Mouse (Mus musculus): ENCODE data around the gene Dennd1c. TPM values are rescaled to one million over a fixed set of nuclear protein-coding genes. Genes with fewer than 3 reads are reported as not detected.

Dennd1c gene
- total RNA-seq, 1 experiment from 2014 or later = 48.3 TPM

- no peak for ATAC-seq (replicated peaks; ENCODE audit: insufficient number of reproducible peaks, low FRiP score, low TSS enrichment, poor library complexity, severe bottlenecking)
These were observed 21.5 kb upstream of the Dennd1c start for GRCm38 (mm10) chr17:57099629-57100325.

GRCm38 (mm10) chr17:57098321-57098720 lies 20.0 kb upstream of the Dennd1c start:
- ATAC-seq (replicated peaks; ENCODE audit: insufficient number of reproducible peaks, low FRiP score, low TSS enrichment, poor library complexity, severe bottlenecking) = no peak

GRCm38 (mm10) chr17:57096623-57096920 lies 18.3 kb upstream of the Dennd1c start:
- peak; percentile 64 for ATAC-seq (replicated peaks; ENCODE audit: insufficient number of reproducible peaks, low FRiP score, low TSS enrichment, poor library complexity, severe bottlenecking)

- peak; percentile 78 for ATAC-seq (replicated peaks; ENCODE audit: insufficient number of reproducible peaks, low FRiP score, low TSS enrichment, poor library complexity, severe bottlenecking)
These were observed 17.7 kb upstream of the Dennd1c start for GRCm38 (mm10) chr17:57095855-57096622.

- no peak for ATAC-seq (replicated peaks; ENCODE audit: insufficient number of reproducible peaks, low FRiP score, low TSS enrichment, poor library complexity, severe bottlenecking)
These were observed 15.9 kb upstream of the Dennd1c start for GRCm38 (mm10) chr17:57094222-57094621.

- ATAC-seq (replicated peaks; ENCODE audit: insufficient number of reproducible peaks, low FRiP score, low TSS enrichment, poor library complexity, severe bottlenecking) = no peak
These were observed 8.9 kb upstream of the Dennd1c start, which contains the start of gene Tubb4a for GRCm38 (mm10) chr17:57087049-57087832. Gene Tubb4a (minus strand): TSS chr17:57087782.

- no peak for ATAC-seq (replicated peaks; ENCODE audit: insufficient number of reproducible peaks, low FRiP score, low TSS enrichment, poor library complexity, severe bottlenecking)
These were observed 7.8 kb upstream of the Dennd1c start for GRCm38 (mm10) chr17:57085970-57086757.

GRCm38 (mm10) chr17:57082481-57082880 lies 4.2 kb upstream of the Dennd1c start:
- no peak for ATAC-seq (replicated peaks; ENCODE audit: insufficient number of reproducible peaks, low FRiP score, low TSS enrichment, poor library complexity, severe bottlenecking)

- ATAC-seq (replicated peaks; ENCODE audit: insufficient number of reproducible peaks, low FRiP score, low TSS enrichment, poor library complexity, severe bottlenecking) = no peak
These were observed 3.0 kb upstream of the Dennd1c start for GRCm38 (mm10) chr17:57081234-57081842.

GRCm38 (mm10) chr17:57079919-57080318 lies 1.6 kb upstream of the Dennd1c start:
- ATAC-seq (replicated peaks; ENCODE audit: insufficient number of reproducible peaks, low FRiP score, low TSS enrichment, poor library complexity, severe bottlenecking) = no peak

- no peak for ATAC-seq (replicated peaks; ENCODE audit: insufficient number of reproducible peaks, low FRiP score, low TSS enrichment, poor library complexity, severe bottlenecking)
These were observed 1.4 kb downstream of the Dennd1c start for GRCm38 (mm10) chr17:57076916-57077315.

- ATAC-seq (replicated peaks; ENCODE audit: insufficient number of reproducible peaks, low FRiP score, low TSS enrichment, poor library complexity, severe bottlenecking) = no peak
These were observed 7.6 kb downstream of the Dennd1c start for GRCm38 (mm10) chr17:57070699-57071098.

- no peak for ATAC-seq (replicated peaks; ENCODE audit: insufficient number of reproducible peaks, low FRiP score, low TSS enrichment, poor library complexity, severe bottlenecking)
These were observed 8.0 kb downstream of the Dennd1c start for GRCm38 (mm10) chr17:57070272-57070671.

- no peak for ATAC-seq (replicated peaks; ENCODE audit: insufficient number of reproducible peaks, low FRiP score, low TSS enrichment, poor library complexity, severe bottlenecking)
These were observed 11.4 kb downstream of the Dennd1c start for GRCm38 (mm10) chr17:57066908-57067307.

GRCm38 (mm10) chr17:57063031-57063430 lies 15.3 kb downstream of the Dennd1c start:
- no peak for ATAC-seq (replicated peaks; ENCODE audit: insufficient number of reproducible peaks, low FRiP score, low TSS enrichment, poor library complexity, severe bottlenecking)

GRCm38 (mm10) chr17:57062548-57062947 lies 15.8 kb downstream of the Dennd1c start:
- no peak for ATAC-seq (replicated peaks; ENCODE audit: insufficient number of reproducible peaks, low FRiP score, low TSS enrichment, poor library complexity, severe bottlenecking)

- ATAC-seq (replicated peaks; ENCODE audit: insufficient number of reproducible peaks, low FRiP score, low TSS enrichment, poor library complexity, severe bottlenecking) = no peak
These were observed 16.2 kb downstream of the Dennd1c start for GRCm38 (mm10) chr17:57062011-57062521.

- ATAC-seq (replicated peaks; ENCODE audit: insufficient number of reproducible peaks, low FRiP score, low TSS enrichment, poor library complexity, severe bottlenecking) = no peak
These were observed 17.2 kb downstream of the Dennd1c start for GRCm38 (mm10) chr17:57061069-57061468.

All from monocyte, adult 5-6 weeks (primary cell).